Mouse (Mus musculus): ENCODE measurements around the gene Gm18596. TPM values are rescaled to one million over a fixed set of nuclear protein-coding genes. Genes with fewer than 3 reads are reported as not detected.
"Not testable (repeated sequence)": the region's sequence is repeated elsewhere in the genome, so short reads cannot be mapped to it uniquely, and the experiment has no call there.

The Gm18596 gene
- not detected in 2 replicates for polyA plus RNA-seq (2015; fragmentation: Nextera tagmentation; extraction: Ambion mirVana)

DNA sequence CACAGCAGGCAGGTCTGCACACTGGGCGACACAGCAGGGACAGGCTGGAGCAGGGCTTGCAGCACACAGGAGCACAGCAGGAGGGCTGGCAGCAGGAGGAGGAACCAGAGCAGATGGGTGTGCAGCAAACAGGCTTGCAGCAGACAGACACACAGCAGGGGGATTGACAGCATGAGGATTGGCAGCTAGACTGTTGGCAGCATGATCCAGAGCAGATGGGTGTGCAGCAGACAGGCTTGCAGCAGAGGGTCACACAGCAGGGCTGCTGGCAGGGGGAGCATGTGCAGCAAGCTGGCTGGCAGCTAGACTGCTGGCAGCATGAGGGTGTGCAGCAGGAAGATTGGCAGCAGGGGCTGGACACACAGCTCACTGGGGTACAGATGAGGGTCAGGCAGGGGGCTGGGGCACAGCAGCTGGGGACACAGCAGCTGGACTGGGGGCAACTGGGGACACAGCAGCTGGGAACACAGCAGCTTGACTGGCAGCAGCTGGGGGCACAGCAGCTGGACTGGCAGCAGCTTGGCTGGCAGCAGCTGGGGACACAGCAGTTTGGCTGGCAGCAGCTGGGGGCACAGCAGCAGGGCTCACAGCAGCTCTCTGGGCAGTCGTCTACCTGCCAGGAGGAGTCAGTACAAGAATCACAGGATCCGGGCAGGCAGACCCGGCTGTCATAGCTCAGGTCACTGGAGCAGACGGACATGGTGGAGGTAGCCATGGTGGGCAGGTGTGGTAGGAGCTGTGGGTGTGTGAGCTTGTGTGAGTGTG is at the start of gene Gm18596:
Gene Gm18596, minus strand, starts transcription at position 715 of the 765 bp plus-strand sequence.
- not testable (repeated sequence) for H3K4me3 ChIP-seq (ENCODE audit: low read depth, low read length); H3K9ac ChIP-seq (ENCODE audit: low read length); H3K27ac ChIP-seq (replicated peaks); DNase-seq (ENCODE audit: low spot score); ATAC-seq (ENCODE audit: low FRiP score, low TSS enrichment); H3K9me3 ChIP-seq (ENCODE audit: control insufficient read depth, low read length); H3K36me3 ChIP-seq (ENCODE audit: control insufficient read depth, insufficient read depth, low read length); H3K27me3 ChIP-seq (ENCODE audit: control insufficient read depth, insufficient read depth, low read length); H3K4me1 ChIP-seq (replicated peaks; ENCODE audit: control insufficient read depth, insufficient read depth); H3K4me2 ChIP-seq (replicated peaks; ENCODE audit: low read depth)
- 72% methylated on average over 4 of the region's 5 CpGs for WGBS

DNA sequence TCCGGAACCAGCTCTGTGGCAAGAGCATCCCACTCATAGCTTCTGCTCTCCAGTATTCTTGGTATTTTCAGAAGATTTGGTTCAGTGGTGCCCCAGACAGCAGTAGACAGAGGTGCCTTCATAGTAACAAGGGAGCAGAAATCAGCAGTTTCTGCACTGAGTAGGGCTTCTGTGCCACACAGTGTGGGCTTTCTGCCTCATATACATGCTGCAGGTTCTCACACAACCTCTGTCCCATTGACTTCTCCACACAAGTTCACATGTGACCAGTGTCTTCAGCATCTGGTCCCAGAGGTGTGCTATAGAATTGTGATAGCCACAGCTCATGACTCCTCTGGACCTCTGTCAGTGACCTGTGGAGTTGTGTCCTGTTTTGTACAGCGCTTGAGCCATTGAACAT is 46.2 kb upstream of the Gm18596 start:
- Histone ChIP-seq H3K4me1 (replicated peaks; ENCODE audit: control insufficient read depth, insufficient read depth) (no peaks in the 10 kb centered on the region), H3K27ac (replicated peaks) (no peak overlapping the region), H3K4me3 (ENCODE audit: low read depth, low read length) (no peak overlapping the region), H3K27me3 (ENCODE audit: control insufficient read depth, insufficient read depth, low read length) (no peaks in the 10 kb centered on the region), H3K36me3 (ENCODE audit: control insufficient read depth, insufficient read depth, low read length) (no peaks in the 10 kb centered on the region), H3K4me2 (replicated peaks; ENCODE audit: low read depth) (no peak overlapping the region), H3K9ac (ENCODE audit: low read length) (no peak overlapping the region), H3K9me3 (ENCODE audit: control insufficient read depth, low read length) (no peaks in the 10 kb centered on the region)
- no peak for DNase-seq (ENCODE audit: low spot score)
- TF ChIP-seq CTCF (IDR thresholded peaks at IDR 0.05; ENCODE audit: low read depth), result no peak
- no peak for TF ChIP-seq EP300 (optimal IDR thresholded peaks at IDR 0.05)
- WGBS, result 84% methylated on average over 2 of the region's 2 CpGs
- no peak for ATAC-seq (ENCODE audit: low FRiP score, low TSS enrichment)

DNA sequence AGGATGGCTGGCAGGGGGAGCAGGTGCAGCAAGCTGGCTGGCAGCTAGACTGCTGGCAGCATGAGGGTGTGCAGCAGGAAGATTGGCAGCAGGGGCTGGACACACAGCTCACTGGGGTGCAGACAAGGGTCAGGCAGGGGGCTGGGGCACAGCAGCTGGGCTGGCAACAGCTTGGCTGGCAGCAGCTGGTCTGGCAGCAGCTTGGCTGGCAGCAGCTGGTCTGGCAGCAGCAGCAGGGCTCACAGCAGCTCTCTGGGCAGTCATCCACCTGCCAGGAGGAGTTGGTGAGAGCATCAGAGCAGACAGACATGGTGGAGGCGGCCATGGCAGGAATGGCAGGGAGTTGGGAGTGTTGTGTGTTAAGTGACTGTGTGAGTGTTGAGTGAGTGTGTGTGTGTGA is 45.4 kb upstream of the Gm18596 start, which contains the start of gene Gm7137:
Gene Gm7137, minus strand, starts transcription at position 325 of the 400 bp plus-strand sequence.
- ATAC-seq (ENCODE audit: low FRiP score, low TSS enrichment); H3K4me3 ChIP-seq (ENCODE audit: low read depth, low read length); H3K4me2 ChIP-seq (replicated peaks; ENCODE audit: low read depth); H3K27ac ChIP-seq (replicated peaks); H3K9ac ChIP-seq (ENCODE audit: low read length); H3K36me3 ChIP-seq (ENCODE audit: control insufficient read depth, insufficient read depth, low read length); H3K9me3 ChIP-seq (ENCODE audit: control insufficient read depth, low read length); H3K27me3 ChIP-seq (ENCODE audit: control insufficient read depth, insufficient read depth, low read length); H3K4me1 ChIP-seq (replicated peaks; ENCODE audit: control insufficient read depth, insufficient read depth); DNase-seq (ENCODE audit: low spot score): not testable (repeated sequence)
- no CpG with 5 or more reads among the region's 1 CpGs for WGBS

DNA sequence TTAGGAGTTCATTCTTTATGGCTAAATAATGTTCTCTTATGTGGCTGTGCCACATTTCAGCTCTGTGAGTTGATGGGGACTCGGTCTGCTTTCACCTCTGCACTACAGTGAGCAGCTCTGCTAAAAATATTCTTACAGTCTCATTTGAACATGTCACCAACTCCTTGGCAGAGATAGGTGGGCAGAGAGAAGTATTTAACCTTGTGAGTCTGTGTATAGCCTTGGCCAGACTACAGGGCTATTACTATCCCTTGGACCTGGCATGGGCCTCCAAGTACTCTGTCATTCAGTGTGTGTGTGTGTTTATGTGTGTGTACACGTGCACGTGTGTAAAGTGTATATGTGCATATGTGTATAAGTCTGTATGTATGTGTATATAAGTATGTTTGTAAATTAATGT is 41.0 kb upstream of the Gm18596 start:
- not testable (repeated sequence) for H3K9ac ChIP-seq (ENCODE audit: low read length); ATAC-seq (ENCODE audit: low FRiP score, low TSS enrichment); H3K27ac ChIP-seq (replicated peaks); H3K4me2 ChIP-seq (replicated peaks; ENCODE audit: low read depth); DNase-seq (ENCODE audit: low spot score); H3K4me1 ChIP-seq (replicated peaks; ENCODE audit: control insufficient read depth, insufficient read depth); H3K4me3 ChIP-seq (ENCODE audit: low read depth, low read length); H3K27me3 ChIP-seq (ENCODE audit: control insufficient read depth, insufficient read depth, low read length); H3K36me3 ChIP-seq (ENCODE audit: control insufficient read depth, insufficient read depth, low read length); H3K9me3 ChIP-seq (ENCODE audit: control insufficient read depth, low read length)
- 77% methylated on average over 1 of the region's 3 CpGs for WGBS

DNA sequence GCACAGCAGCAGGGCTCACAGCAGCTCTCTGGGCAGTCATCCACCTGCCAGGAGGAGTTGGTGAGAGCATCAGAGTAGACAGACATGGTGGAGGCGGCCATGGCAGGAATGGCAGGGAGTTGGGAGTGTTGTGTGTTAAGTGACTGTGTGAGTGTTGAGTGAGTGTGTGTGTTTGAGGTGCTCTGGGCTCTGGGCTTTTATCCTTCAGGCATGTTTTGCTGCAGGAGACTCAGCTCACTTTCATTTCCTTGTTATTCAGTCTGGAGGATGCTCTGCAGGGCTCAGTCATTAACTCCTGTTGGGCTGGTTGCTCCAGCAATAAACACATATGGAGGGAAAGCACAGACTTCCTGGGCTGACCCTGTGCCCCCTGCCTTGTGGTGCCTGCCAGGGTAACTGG is 40.0 kb upstream of the Gm18596 start, which contains the start of gene Gm3250:
Gene Gm3250, minus strand, starts transcription at position 101 of the 400 bp plus-strand sequence.
- not testable (repeated sequence) for H3K9me3 ChIP-seq (ENCODE audit: control insufficient read depth, low read length); ATAC-seq (ENCODE audit: low FRiP score, low TSS enrichment); H3K27ac ChIP-seq (replicated peaks); H3K36me3 ChIP-seq (ENCODE audit: control insufficient read depth, insufficient read depth, low read length); H3K4me2 ChIP-seq (replicated peaks; ENCODE audit: low read depth); H3K9ac ChIP-seq (ENCODE audit: low read length); H3K4me1 ChIP-seq (replicated peaks; ENCODE audit: control insufficient read depth, insufficient read depth); H3K27me3 ChIP-seq (ENCODE audit: control insufficient read depth, insufficient read depth, low read length); DNase-seq (ENCODE audit: low spot score); H3K4me3 ChIP-seq (ENCODE audit: low read depth, low read length)
- 60% methylated on average over 1 of the region's 1 CpGs for WGBS

DNA sequence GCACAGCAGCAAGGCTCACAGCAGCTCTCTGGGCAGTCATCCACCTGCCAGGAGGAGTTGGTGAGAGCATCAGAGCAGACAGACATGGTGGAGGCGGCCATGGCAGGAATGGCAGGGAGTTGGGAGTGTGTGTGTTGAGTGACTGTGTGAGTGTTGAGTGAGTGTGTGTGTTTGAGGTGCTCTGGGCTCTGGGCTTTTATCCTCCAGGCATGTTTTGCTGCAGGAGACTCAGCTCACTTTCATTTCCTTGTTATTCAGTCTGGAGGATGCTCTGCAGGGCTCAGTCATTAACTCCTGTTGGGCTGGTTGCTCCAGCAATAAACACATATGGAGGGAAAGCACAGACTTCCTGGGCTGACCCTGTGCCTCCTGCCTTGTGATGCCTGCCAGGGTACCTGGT is 34.4 kb upstream of the Gm18596 start, which contains the start of gene Gm7138:
Gene Gm7138, minus strand, starts transcription at position 101 of the 400 bp plus-strand sequence.
- not testable (repeated sequence) for H3K9ac ChIP-seq (ENCODE audit: low read length); H3K4me2 ChIP-seq (replicated peaks; ENCODE audit: low read depth); DNase-seq (ENCODE audit: low spot score); H3K4me3 ChIP-seq (ENCODE audit: low read depth, low read length); H3K9me3 ChIP-seq (ENCODE audit: control insufficient read depth, low read length); H3K4me1 ChIP-seq (replicated peaks; ENCODE audit: control insufficient read depth, insufficient read depth); ATAC-seq (ENCODE audit: low FRiP score, low TSS enrichment); H3K27me3 ChIP-seq (ENCODE audit: control insufficient read depth, insufficient read depth, low read length); H3K36me3 ChIP-seq (ENCODE audit: control insufficient read depth, insufficient read depth, low read length); H3K27ac ChIP-seq (replicated peaks)
- 75% methylated on average over 1 of the region's 1 CpGs for WGBS

DNA sequence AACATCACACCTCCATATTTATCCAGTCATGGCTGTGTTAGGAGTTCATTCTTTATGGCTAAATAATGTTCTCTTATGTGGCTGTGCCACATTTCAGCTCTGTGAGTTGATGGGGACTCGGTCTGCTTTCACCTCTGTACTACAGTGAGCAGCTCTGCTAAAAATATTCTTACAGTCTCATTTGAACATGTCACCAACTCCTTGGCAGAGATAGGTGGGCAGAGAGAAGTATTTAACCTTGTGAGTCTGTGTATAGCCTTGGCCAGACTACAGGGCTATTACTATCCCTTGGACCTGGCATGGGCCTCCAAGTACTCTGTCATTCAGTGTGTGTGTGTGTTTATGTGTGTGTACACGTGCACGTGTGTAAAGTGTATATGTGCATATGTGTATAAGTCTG is 29.7 kb upstream of the Gm18596 start:
- not testable (repeated sequence) for H3K27me3 ChIP-seq (ENCODE audit: control insufficient read depth, insufficient read depth, low read length)

DNA sequence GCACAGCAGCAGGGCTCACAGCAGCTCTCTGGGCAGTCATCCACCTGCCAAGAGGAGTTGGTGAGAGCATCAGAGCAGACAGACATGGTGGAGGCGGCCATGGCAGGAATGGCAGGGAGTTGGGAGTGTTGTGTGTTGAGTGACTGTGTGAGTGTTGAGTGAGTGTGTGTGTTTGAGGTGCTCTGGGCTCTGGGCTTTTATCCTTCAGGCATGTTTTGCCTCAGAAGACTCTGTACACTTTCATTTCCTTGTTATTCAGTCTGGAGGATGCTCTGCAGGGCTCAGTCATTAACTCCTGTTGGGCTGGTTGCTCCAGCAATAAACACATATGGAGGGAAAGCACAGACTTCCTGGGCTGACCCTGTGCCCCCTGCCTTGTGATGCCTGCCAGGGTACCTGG is 28.8 kb upstream of the Gm18596 start, which contains the start of gene Gm3238:
Gene Gm3238, minus strand, starts transcription at position 101 of the 400 bp plus-strand sequence.
- WGBS, result 43% methylated on average over 1 of the region's 1 CpGs
- DNase-seq (ENCODE audit: low spot score); H3K27me3 ChIP-seq (ENCODE audit: control insufficient read depth, insufficient read depth, low read length); H3K4me2 ChIP-seq (replicated peaks; ENCODE audit: low read depth); H3K4me1 ChIP-seq (replicated peaks; ENCODE audit: control insufficient read depth, insufficient read depth); ATAC-seq (ENCODE audit: low FRiP score, low TSS enrichment); H3K9me3 ChIP-seq (ENCODE audit: control insufficient read depth, low read length); H3K27ac ChIP-seq (replicated peaks); H3K36me3 ChIP-seq (ENCODE audit: control insufficient read depth, insufficient read depth, low read length); H3K4me3 ChIP-seq (ENCODE audit: low read depth, low read length); H3K9ac ChIP-seq (ENCODE audit: low read length): not testable (repeated sequence)

More for the DNA sequence above, 29.7 kb upstream of the Gm18596 start:
- ATAC-seq (ENCODE audit: low FRiP score, low TSS enrichment); H3K4me1 ChIP-seq (replicated peaks; ENCODE audit: control insufficient read depth, insufficient read depth); H3K4me2 ChIP-seq (replicated peaks; ENCODE audit: low read depth); H3K9ac ChIP-seq (ENCODE audit: low read length); H3K9me3 ChIP-seq (ENCODE audit: control insufficient read depth, low read length); H3K36me3 ChIP-seq (ENCODE audit: control insufficient read depth, insufficient read depth, low read length); DNase-seq (ENCODE audit: low spot score); H3K27ac ChIP-seq (replicated peaks); H3K4me3 ChIP-seq (ENCODE audit: low read depth, low read length): not testable (repeated sequence)
- no CpG with 5 or more reads among the region's 3 CpGs for WGBS
